Mouse (Mus musculus) cortical plate, adult 2 months (tissue): ENCODE measurements around the gene Tap2.

Source experiments
- CTCF ChIP-seq: fragments of 200-500 bp; IDR thresholded peaks from 2 replicates; pipeline ENCODE4 v1.5.1; 2011; ENCODE audit warnings: mild to moderate bottlenecking, control low read depth, low read length; ENCODE audit not compliant: insufficient read depth; ENCODE audit errors: extremely low read depth
- POLR2A ChIP-seq: fragments of 200-500 bp; IDR thresholded peaks from 2 replicates; pipeline ENCODE4 v1.6.1; 2011; ENCODE audit warnings: mild to moderate bottlenecking, low read length, control low read depth; ENCODE audit not compliant: insufficient read depth; ENCODE audit errors: extremely low read depth

- TF ChIP-seq CTCF (no peak), POLR2A (no peak)
These were observed 8.5 kb downstream of the Tap2 start for GRCm38 (mm10) chr17:34211746-34212365.
